Mouse (Mus musculus): ENCODE data around the gene C1qb. TPM values are rescaled to one million over a fixed set of nuclear protein-coding genes. Genes with fewer than 3 reads are reported as not detected.

The C1qb gene
- polyA plus RNA-seq (2014; fragmentation: Nextera tagmentation; extraction: Ambion mirVana): 14.8 and 17.0 TPM in 2 replicates

- Histone ChIP-seq H3K27ac (ENCODE audit: low read depth, low read length) (no peak within 1 kb of the TSS), H3K9me3 (replicated peaks; ENCODE audit: control insufficient read depth, low read length) (no peaks in the 10 kb centered on the region), H3K4me3 (ENCODE audit: low read depth, low read length) (no peak within 1 kb of the TSS), H3K9ac (ENCODE audit: low read depth, low read length) (no peak within 1 kb of the TSS), H3K4me2 (no peak within 1 kb of the TSS), H3K36me3 (ENCODE audit: control insufficient read depth, insufficient read depth, low read length) (no peaks in the 10 kb centered on the region), H3K4me1 (ENCODE audit: control insufficient read depth, insufficient read depth, low read length) (no peaks in the 10 kb centered on the region), H3K27me3 (ENCODE audit: control insufficient read depth, insufficient read depth, low read length) (peaks cover 19% of the 10 kb centered on the region)
- ATAC-seq (replicated peaks; ENCODE audit: insufficient number of reproducible peaks, low FRiP score, low TSS enrichment): no peak
- 55% methylated on average over 7 of the region's 7 CpGs for WGBS (ENCODE audit: insufficient replicate concordance)
These were observed at the start of gene C1qb for GRCm38 (mm10) chr4:136886101-136886500. Gene C1qb (minus strand): TSS chr4:136886187.

- no peak overlapping the region for H3K27ac ChIP-seq (ENCODE audit: low read depth, low read length)
- H3K9me3 ChIP-seq (replicated peaks; ENCODE audit: control insufficient read depth, low read length): no peaks in the 10 kb centered on the region
- H3K9ac ChIP-seq (ENCODE audit: low read depth, low read length): no peak overlapping the region
- peaks cover 86% of the 10 kb centered on the region for H3K27me3 ChIP-seq (ENCODE audit: control insufficient read depth, insufficient read depth, low read length)
- no peak for ATAC-seq (replicated peaks; ENCODE audit: insufficient number of reproducible peaks, low FRiP score, low TSS enrichment)
- WGBS (ENCODE audit: insufficient replicate concordance): 44% methylated on average over 18 of the region's 18 CpGs
- H3K4me3 ChIP-seq (ENCODE audit: low read depth, low read length): no peak overlapping the region
- H3K36me3 ChIP-seq (ENCODE audit: control insufficient read depth, insufficient read depth, low read length): no peaks in the 10 kb centered on the region
- H3K4me1 ChIP-seq (ENCODE audit: control insufficient read depth, insufficient read depth, low read length): no peaks in the 10 kb centered on the region
- no peak overlapping the region for H3K4me2 ChIP-seq
These were observed 49.0 kb upstream of the C1qb start for GRCm38 (mm10) chr4:136934746-136935613.

GRCm38 (mm10) chr4:136930474-136930873 is 44.5 kb upstream of the C1qb start:
- Histone ChIP-seq H3K9me3 (replicated peaks; ENCODE audit: control insufficient read depth, low read length) (no peaks in the 10 kb centered on the region), H3K36me3 (ENCODE audit: control insufficient read depth, insufficient read depth, low read length) (no peaks in the 10 kb centered on the region), H3K27ac (ENCODE audit: low read depth, low read length) (no peak overlapping the region), H3K9ac (ENCODE audit: low read depth, low read length) (no peak overlapping the region), H3K4me1 (ENCODE audit: control insufficient read depth, insufficient read depth, low read length) (no peaks in the 10 kb centered on the region), H3K4me2 (no peak overlapping the region), H3K27me3 (ENCODE audit: control insufficient read depth, insufficient read depth, low read length) (peaks cover 81% of the 10 kb centered on the region), H3K4me3 (ENCODE audit: low read depth, low read length) (no peak overlapping the region)
- WGBS (ENCODE audit: insufficient replicate concordance): 64% methylated on average over 8 of the region's 8 CpGs
- ATAC-seq (replicated peaks; ENCODE audit: insufficient number of reproducible peaks, low FRiP score, low TSS enrichment): no peak; the same call in 1 of the 2 replicates

- 11% methylated on average over 5 of the region's 5 CpGs for WGBS (ENCODE audit: insufficient replicate concordance)
- Histone ChIP-seq H3K27me3 (ENCODE audit: control insufficient read depth, insufficient read depth, low read length) (peaks cover 82% of the 10 kb centered on the region), H3K36me3 (ENCODE audit: control insufficient read depth, insufficient read depth, low read length) (no peaks in the 10 kb centered on the region), H3K4me1 (ENCODE audit: control insufficient read depth, insufficient read depth, low read length) (no peaks in the 10 kb centered on the region), H3K4me3 (ENCODE audit: low read depth, low read length) (no peak overlapping the region), H3K9me3 (replicated peaks; ENCODE audit: control insufficient read depth, low read length) (no peaks in the 10 kb centered on the region), H3K9ac (ENCODE audit: low read depth, low read length) (no peak overlapping the region), H3K4me2 (no peak overlapping the region), H3K27ac (ENCODE audit: low read depth, low read length) (no peak overlapping the region)
- ATAC-seq (replicated peaks; ENCODE audit: insufficient number of reproducible peaks, low FRiP score, low TSS enrichment): no peak
These were observed 42.9 kb upstream of the C1qb start for GRCm38 (mm10) chr4:136928928-136929327.

GRCm38 (mm10) chr4:136925804-136926203 is 39.8 kb upstream of the C1qb start:
- no peaks in the 10 kb centered on the region for H3K36me3 ChIP-seq (ENCODE audit: control insufficient read depth, insufficient read depth, low read length)
- no peak overlapping the region for H3K4me2 ChIP-seq
- H3K9ac ChIP-seq (ENCODE audit: low read depth, low read length): no peak overlapping the region
- no peaks in the 10 kb centered on the region for H3K9me3 ChIP-seq (replicated peaks; ENCODE audit: control insufficient read depth, low read length)
- ATAC-seq (replicated peaks; ENCODE audit: insufficient number of reproducible peaks, low FRiP score, low TSS enrichment): no peak
- no peak overlapping the region for H3K4me3 ChIP-seq (ENCODE audit: low read depth, low read length)
- H3K4me1 ChIP-seq (ENCODE audit: control insufficient read depth, insufficient read depth, low read length): no peaks in the 10 kb centered on the region
- H3K27me3 ChIP-seq (ENCODE audit: control insufficient read depth, insufficient read depth, low read length): peaks cover 58% of the 10 kb centered on the region
- 19% methylated on average over 15 of the region's 15 CpGs for WGBS (ENCODE audit: insufficient replicate concordance)
- no peak overlapping the region for H3K27ac ChIP-seq (ENCODE audit: low read depth, low read length)

- H3K4me1 ChIP-seq (ENCODE audit: control insufficient read depth, insufficient read depth, low read length): no peaks in the 10 kb centered on the region
- H3K4me2 ChIP-seq: no peak overlapping the region
- no peak overlapping the region for H3K4me3 ChIP-seq (ENCODE audit: low read depth, low read length)
- H3K9ac ChIP-seq (ENCODE audit: low read depth, low read length): no peak overlapping the region
- peaks cover 54% of the 10 kb centered on the region for H3K27me3 ChIP-seq (ENCODE audit: control insufficient read depth, insufficient read depth, low read length)
- 6% methylated on average over 6 of the region's 6 CpGs for WGBS (ENCODE audit: insufficient replicate concordance)
- ATAC-seq (replicated peaks; ENCODE audit: insufficient number of reproducible peaks, low FRiP score, low TSS enrichment): no peak
- H3K27ac ChIP-seq (ENCODE audit: low read depth, low read length): no peak overlapping the region
- H3K36me3 ChIP-seq (ENCODE audit: control insufficient read depth, insufficient read depth, low read length): no peaks in the 10 kb centered on the region
- H3K9me3 ChIP-seq (replicated peaks; ENCODE audit: control insufficient read depth, low read length): no peaks in the 10 kb centered on the region
These were observed 38.5 kb upstream of the C1qb start for GRCm38 (mm10) chr4:136924529-136924928.

GRCm38 (mm10) chr4:136919526-136919925 is 33.5 kb upstream of the C1qb start:
- Histone ChIP-seq H3K36me3 (ENCODE audit: control insufficient read depth, insufficient read depth, low read length) (no peaks in the 10 kb centered on the region), H3K4me2 (no peak overlapping the region), H3K27me3 (ENCODE audit: control insufficient read depth, insufficient read depth, low read length) (peaks cover 36% of the 10 kb centered on the region), H3K9ac (ENCODE audit: low read depth, low read length) (no peak overlapping the region), H3K9me3 (replicated peaks; ENCODE audit: control insufficient read depth, low read length) (no peaks in the 10 kb centered on the region), H3K4me1 (ENCODE audit: control insufficient read depth, insufficient read depth, low read length) (no peaks in the 10 kb centered on the region), H3K27ac (ENCODE audit: low read depth, low read length) (no peak overlapping the region), H3K4me3 (ENCODE audit: low read depth, low read length) (no peak overlapping the region)
- no peak for ATAC-seq (replicated peaks; ENCODE audit: insufficient number of reproducible peaks, low FRiP score, low TSS enrichment)
- WGBS (ENCODE audit: insufficient replicate concordance): 70% methylated on average over 3 of the region's 3 CpGs

GRCm38 (mm10) chr4:136918834-136919233 is 32.8 kb upstream of the C1qb start:
- no peak overlapping the region for H3K9ac ChIP-seq (ENCODE audit: low read depth, low read length)
- no peaks in the 10 kb centered on the region for H3K36me3 ChIP-seq (ENCODE audit: control insufficient read depth, insufficient read depth, low read length)
- peaks cover 40% of the 10 kb centered on the region for H3K27me3 ChIP-seq (ENCODE audit: control insufficient read depth, insufficient read depth, low read length)
- no peak for ATAC-seq (replicated peaks; ENCODE audit: insufficient number of reproducible peaks, low FRiP score, low TSS enrichment)
- 80% methylated on average over 8 of the region's 8 CpGs for WGBS (ENCODE audit: insufficient replicate concordance)
- H3K4me1 ChIP-seq (ENCODE audit: control insufficient read depth, insufficient read depth, low read length): no peaks in the 10 kb centered on the region
- H3K4me2 ChIP-seq: no peak overlapping the region
- H3K4me3 ChIP-seq (ENCODE audit: low read depth, low read length): no peak overlapping the region
- H3K27ac ChIP-seq (ENCODE audit: low read depth, low read length): no peak overlapping the region
- no peaks in the 10 kb centered on the region for H3K9me3 ChIP-seq (replicated peaks; ENCODE audit: control insufficient read depth, low read length)

GRCm38 (mm10) chr4:136917165-136917524 is 31.2 kb upstream of the C1qb start:
- H3K9ac ChIP-seq (ENCODE audit: low read depth, low read length): no peak overlapping the region
- ATAC-seq (replicated peaks; ENCODE audit: insufficient number of reproducible peaks, low FRiP score, low TSS enrichment): no peak; the same call in 1 of the 2 replicates
- WGBS (ENCODE audit: insufficient replicate concordance): 34% methylated on average over 7 of the region's 7 CpGs
- H3K27ac ChIP-seq (ENCODE audit: low read depth, low read length): no peak overlapping the region
- no peak overlapping the region for H3K4me3 ChIP-seq (ENCODE audit: low read depth, low read length)
- H3K9me3 ChIP-seq (replicated peaks; ENCODE audit: control insufficient read depth, low read length): no peaks in the 10 kb centered on the region
- no peaks in the 10 kb centered on the region for H3K4me1 ChIP-seq (ENCODE audit: control insufficient read depth, insufficient read depth, low read length)
- no peak overlapping the region for H3K4me2 ChIP-seq
- peaks cover 52% of the 10 kb centered on the region for H3K27me3 ChIP-seq (ENCODE audit: control insufficient read depth, insufficient read depth, low read length)
- H3K36me3 ChIP-seq (ENCODE audit: control insufficient read depth, insufficient read depth, low read length): no peaks in the 10 kb centered on the region
